Comparison of ENCODE assay signal across 22 mouse cellular contexts in genomic region chr5:75320536-75320935, GRCm38 (mm10).
"Had no signal": no experiment of that assay in that cellular context is flagged by ENCODE, and none has a peak within 500 bp of the region (broad histone marks: within the 10 kb centered on the region; RNA-seq: fewer than 3 reads in every experiment).

No protein-coding gene starts in this region.

- H3K9me3 ChIP-seq: heart, embryonic 10.5 days; heart, embryonic 12.5 days; hindbrain, embryonic 13.5 days; hindbrain, embryonic 15.5 days; kidney, embryonic 15.5 days; limb, embryonic 13.5 days; limb, embryonic 15.5 days; liver, embryonic 13.5 days; liver, embryonic 15.5 days had no signal

- H3K4me2 ChIP-seq: heart, embryonic 12.5 days; hindbrain, embryonic 13.5 days; hindbrain, embryonic 15.5 days; kidney, embryonic 15.5 days; limb, embryonic 13.5 days; limb, embryonic 15.5 days; liver, embryonic 13.5 days; liver, embryonic 15.5 days had no signal

- ATAC-seq: hindbrain, postnatal 0 days; intestine, embryonic 16.5 days had no signal

- DNase-seq: gastrocnemius, postnatal 14 days; gastrocnemius, postnatal 36 days; heart, adult 18-20 months; heart, postnatal 10 days; heart, postnatal 36 days; kidney, adult 11 months; layer of hippocampus, adult 9-11 months; layer of hippocampus, postnatal 36 days; left cerebral cortex, postnatal 4 days; liver, embryonic 13.5 days; lung, adult 18-20 months had no signal

- H3K4me1 ChIP-seq: heart, embryonic 10.5 days; heart, embryonic 12.5 days; hindbrain, embryonic 13.5 days; hindbrain, embryonic 15.5 days; kidney, embryonic 15.5 days; limb, embryonic 13.5 days; limb, embryonic 15.5 days; liver, embryonic 13.5 days; liver, embryonic 15.5 days had no signal

- H3K27ac ChIP-seq: heart, embryonic 10.5 days; hindbrain, embryonic 13.5 days; hindbrain, embryonic 15.5 days; hindbrain, postnatal 0 days; kidney, embryonic 15.5 days; kidney, postnatal 0 days; limb, embryonic 13.5 days; limb, embryonic 15.5 days; liver, embryonic 13.5 days; liver, embryonic 15.5 days had no signal

- H3K27me3 ChIP-seq: heart, embryonic 12.5 days; hindbrain, embryonic 13.5 days; hindbrain, embryonic 15.5 days; kidney, embryonic 15.5 days; limb, embryonic 13.5 days; limb, embryonic 15.5 days; liver, embryonic 13.5 days; liver, embryonic 15.5 days had no signal

- H3K9ac ChIP-seq: heart, embryonic 12.5 days; hindbrain, embryonic 13.5 days; hindbrain, embryonic 15.5 days; kidney, embryonic 15.5 days; limb, embryonic 13.5 days; limb, embryonic 15.5 days; liver, embryonic 13.5 days; liver, embryonic 15.5 days had no signal

- H3K36me3 ChIP-seq: heart, embryonic 10.5 days; heart, embryonic 12.5 days; hindbrain, embryonic 13.5 days; hindbrain, embryonic 15.5 days; kidney, embryonic 15.5 days; limb, embryonic 13.5 days; limb, embryonic 15.5 days; liver, embryonic 13.5 days; liver, embryonic 15.5 days had no signal

- H3K4me3 ChIP-seq: heart, embryonic 10.5 days; heart, embryonic 12.5 days; hindbrain, embryonic 13.5 days; hindbrain, embryonic 15.5 days; kidney, embryonic 15.5 days; limb, embryonic 13.5 days; limb, embryonic 15.5 days; liver, embryonic 13.5 days; liver, embryonic 15.5 days had no signal
